ENCODE assay signal across 23 mouse cellular contexts in genomic region chr9:60368516-60368915, GRCm38 (mm10).
DNase-seq lines count a peak whose midpoint lies in the region; ATAC-seq and TF ChIP-seq lines count a peak whose summit lies in the region.
"Had no signal": no experiment of that assay in that cellular context is flagged by ENCODE, and none has a peak within 500 bp of the region (broad histone marks: within the 10 kb centered on the region; RNA-seq: fewer than 3 reads in every experiment).

No protein-coding gene starts in this region.

- TF ChIP-seq POLR2A in lung, adult 2 months (IDR thresholded peaks at IDR 0.05; ENCODE audit: borderline replicate concordance, extremely low read depth, low read depth, low read length): no peak

- TF ChIP-seq CTCF in lung, adult 2 months (IDR thresholded peaks at IDR 0.05; ENCODE audit: insufficient read depth, low read length): no peak

- DNase-seq in embryonic facial prominence, embryonic 14.5 days (ENCODE audit: low spot score): peak; percentile 37
- no peak for DNase-seq in embryonic facial prominence, embryonic 10.5 days (ENCODE audit: low spot score)
- peak; percentile 17 for DNase-seq in lung, adult 2 months
- no peak for DNase-seq in lung, postnatal 10 days
- DNase-seq: cerebellum, postnatal 10 days; gastrocnemius, adult 2 months; heart, adult 11 months; kidney, adult 2 months; kidney, postnatal 14 days; right cerebral cortex, adult 18-20 months; thymus, adult 18-20 months; thymus, postnatal 4 days had no signal

- no peaks in the 10 kb centered on the region for H3K9me3 ChIP-seq in embryonic facial prominence, embryonic 14.5 days (ENCODE audit: control insufficient read depth, low read length)
- no peaks in the 10 kb centered on the region for H3K9me3 ChIP-seq in embryonic facial prominence, embryonic 10.5 days
- no peaks in the 10 kb centered on the region for H3K9me3 ChIP-seq in intestine, embryonic 16.5 days (ENCODE audit: control insufficient read depth, low read length)
- H3K9me3 ChIP-seq in stomach, embryonic 15.5 days: no peaks in the 10 kb centered on the region
- H3K9me3 ChIP-seq in kidney, embryonic 16.5 days (ENCODE audit: low read length): no peaks in the 10 kb centered on the region
- H3K9me3 ChIP-seq: embryonic facial prominence, embryonic 15.5 days; forebrain, embryonic 10.5 days; heart, embryonic 15.5 days; midbrain, embryonic 12.5 days; neural tube, embryonic 13.5 days had no signal

- no peaks in the 10 kb centered on the region for H3K27me3 ChIP-seq in embryonic facial prominence, embryonic 14.5 days (replicated peaks; ENCODE audit: control insufficient read depth, insufficient read depth, low read length)
- H3K27me3 ChIP-seq in embryonic facial prominence, embryonic 10.5 days (replicated peaks; ENCODE audit: low read depth, poor library complexity, severe bottlenecking): no peaks in the 10 kb centered on the region
- H3K27me3 ChIP-seq in intestine, embryonic 16.5 days (replicated peaks; ENCODE audit: control insufficient read depth, insufficient read depth, low read length): no peaks in the 10 kb centered on the region
- no peaks in the 10 kb centered on the region for H3K27me3 ChIP-seq in stomach, embryonic 15.5 days (replicated peaks)
- H3K27me3 ChIP-seq in kidney, embryonic 16.5 days (ENCODE audit: insufficient read depth, low read length): no peaks in the 10 kb centered on the region
- H3K27me3 ChIP-seq: CH12.LX; heart, embryonic 15.5 days; midbrain, embryonic 12.5 days; neural tube, embryonic 13.5 days had no signal

- no peak overlapping the region for H3K27ac ChIP-seq in embryonic facial prominence, embryonic 14.5 days (replicated peaks; ENCODE audit: low read depth, low read length)
- H3K27ac ChIP-seq in embryonic facial prominence, embryonic 10.5 days (replicated peaks): no peak overlapping the region
- H3K27ac ChIP-seq in intestine, embryonic 16.5 days (ENCODE audit: low read length): 0 out of 2 replicates have a peak overlapping the region, but pooled peaks have one; percentile 26
- peak overlapping the region; percentile 6; the same call in 1 of the 2 replicates for H3K27ac ChIP-seq in stomach, embryonic 15.5 days
- H3K27ac ChIP-seq in kidney, embryonic 16.5 days (ENCODE audit: low read length): no peak overlapping the region
- H3K27ac ChIP-seq: embryonic facial prominence, embryonic 15.5 days; forebrain, embryonic 10.5 days; gastrocnemius, adult 2 months; heart, embryonic 15.5 days; midbrain, embryonic 12.5 days; neural tube, embryonic 13.5 days had no signal

- no peak overlapping the region for H3K4me3 ChIP-seq in embryonic facial prominence, embryonic 14.5 days (ENCODE audit: low read depth, low read length)
- no peak overlapping the region for H3K4me3 ChIP-seq in embryonic facial prominence, embryonic 10.5 days
- H3K4me3 ChIP-seq in lung, adult 2 months (replicated peaks; ENCODE audit: extremely low read depth, low read depth, low read length): no peak overlapping the region
- H3K4me3 ChIP-seq in intestine, embryonic 16.5 days (ENCODE audit: low read length): no peak overlapping the region
- no peak overlapping the region for H3K4me3 ChIP-seq in stomach, embryonic 15.5 days (replicated peaks)
- no peak overlapping the region for H3K4me3 ChIP-seq in kidney, embryonic 16.5 days (ENCODE audit: low read length)
- H3K4me3 ChIP-seq: embryonic facial prominence, embryonic 15.5 days; forebrain, embryonic 10.5 days; gastrocnemius, adult 2 months; heart, embryonic 15.5 days; midbrain, embryonic 12.5 days; neural tube, embryonic 13.5 days had no signal

- H3K9ac ChIP-seq in embryonic facial prominence, embryonic 14.5 days (ENCODE audit: low read depth, low read length): no peak overlapping the region
- H3K9ac ChIP-seq in intestine, embryonic 16.5 days (ENCODE audit: low read depth, low read length): no peak overlapping the region
- H3K9ac ChIP-seq in stomach, embryonic 15.5 days: no peak overlapping the region
- no peak overlapping the region for H3K9ac ChIP-seq in kidney, embryonic 16.5 days (replicated peaks; ENCODE audit: low read length)
- H3K9ac ChIP-seq: embryonic facial prominence, embryonic 15.5 days; heart, embryonic 15.5 days; midbrain, embryonic 12.5 days; neural tube, embryonic 13.5 days had no signal

- 0 out of 2 replicates have a peak, but pooled peaks cover 9% of the 10 kb centered on the region for H3K4me1 ChIP-seq in embryonic facial prominence, embryonic 14.5 days (ENCODE audit: control insufficient read depth, insufficient read depth, low read length)
- H3K4me1 ChIP-seq in embryonic facial prominence, embryonic 10.5 days: peaks cover 20% of the 10 kb centered on the region
- no peaks in the 10 kb centered on the region; the same call in 1 of the 2 replicates for H3K4me1 ChIP-seq in lung, adult 2 months (ENCODE audit: control insufficient read depth, insufficient read depth, low read length)
- peaks cover 23% of the 10 kb centered on the region for H3K4me1 ChIP-seq in intestine, embryonic 16.5 days (ENCODE audit: control insufficient read depth, insufficient read depth, low read length)
- H3K4me1 ChIP-seq in stomach, embryonic 15.5 days: peaks cover 24% of the 10 kb centered on the region
- peaks cover 16% of the 10 kb centered on the region for H3K4me1 ChIP-seq in kidney, embryonic 16.5 days (ENCODE audit: insufficient read depth, low read length)

- no peaks in the 10 kb centered on the region for H3K36me3 ChIP-seq in embryonic facial prominence, embryonic 14.5 days (ENCODE audit: control insufficient read depth, insufficient read depth, low read length)
- no peaks in the 10 kb centered on the region for H3K36me3 ChIP-seq in embryonic facial prominence, embryonic 10.5 days (replicated peaks)
- H3K36me3 ChIP-seq in intestine, embryonic 16.5 days (ENCODE audit: control insufficient read depth, insufficient read depth, low read length): no peaks in the 10 kb centered on the region
- no peaks in the 10 kb centered on the region for H3K36me3 ChIP-seq in stomach, embryonic 15.5 days
- peaks cover 10% of the 10 kb centered on the region for H3K36me3 ChIP-seq in kidney, embryonic 16.5 days (ENCODE audit: insufficient read depth, low read length)
- H3K36me3 ChIP-seq: embryonic facial prominence, embryonic 15.5 days; forebrain, embryonic 10.5 days; heart, embryonic 15.5 days; midbrain, embryonic 12.5 days; neural tube, embryonic 13.5 days had no signal

- 56% methylated on average over 9 of the region's 9 CpGs for WGBS in embryonic facial prominence, embryonic 14.5 days
- 65% methylated on average over 9 of the region's 9 CpGs for WGBS in embryonic facial prominence, embryonic 10.5 days
- WGBS in lung, adult 2 months: 42% methylated on average over 9 of the region's 9 CpGs
- 46% methylated on average over 9 of the region's 9 CpGs for WGBS in intestine, embryonic 16.5 days
- WGBS in stomach, embryonic 15.5 days: 51% methylated on average over 9 of the region's 9 CpGs
- WGBS in kidney, embryonic 16.5 days: 68% methylated on average over 9 of the region's 9 CpGs

- ATAC-seq in embryonic facial prominence, embryonic 14.5 days (ENCODE audit: low read depth): no peak
- ATAC-seq in intestine, embryonic 16.5 days: peak; percentile 58
- no peak for ATAC-seq in stomach, embryonic 15.5 days (ENCODE audit: insufficient read depth, low FRiP score, low read depth)
- ATAC-seq in kidney, embryonic 16.5 days (ENCODE audit: low FRiP score, low TSS enrichment): no peak
- no peak for ATAC-seq in CD4-positive, CD25-positive, alpha-beta regulatory T cell, adult 4 months
- ATAC-seq: hindbrain, embryonic 16.5 days had no signal

- no peak overlapping the region for H3K4me2 ChIP-seq in embryonic facial prominence, embryonic 14.5 days (ENCODE audit: low read depth, low read length)
- no peak overlapping the region for H3K4me2 ChIP-seq in intestine, embryonic 16.5 days (ENCODE audit: low read depth, low read length)
- no peak overlapping the region for H3K4me2 ChIP-seq in stomach, embryonic 15.5 days
- no peak overlapping the region for H3K4me2 ChIP-seq in kidney, embryonic 16.5 days (replicated peaks; ENCODE audit: low read depth, low read length)
- H3K4me2 ChIP-seq: embryonic facial prominence, embryonic 15.5 days; heart, embryonic 15.5 days; midbrain, embryonic 12.5 days; neural tube, embryonic 13.5 days had no signal

Comparison
In these comparisons a context has a peak if more than half of its experiments do, and no peak if none do; other contexts are left out.
1. DNase-seq: peak in embryonic facial prominence, embryonic 14.5 days (single experiment) and lung, adult 2 months (single experiment); none in embryonic facial prominence, embryonic 10.5 days (single experiment) and lung, postnatal 10 days (single experiment).
2. H3K27ac ChIP-seq: peak in intestine, embryonic 16.5 days (single experiment) and stomach, embryonic 15.5 days (single experiment); none in embryonic facial prominence, embryonic 14.5 days (single experiment), embryonic facial prominence, embryonic 10.5 days (single experiment) and kidney, embryonic 16.5 days (single experiment).